Mouse (Mus musculus): ENCODE data around the gene Abca6.
A peak's percentile ranks its signal among the peaks of the same experiment; 100 is the strongest.

Gene Abca6

DNA sequence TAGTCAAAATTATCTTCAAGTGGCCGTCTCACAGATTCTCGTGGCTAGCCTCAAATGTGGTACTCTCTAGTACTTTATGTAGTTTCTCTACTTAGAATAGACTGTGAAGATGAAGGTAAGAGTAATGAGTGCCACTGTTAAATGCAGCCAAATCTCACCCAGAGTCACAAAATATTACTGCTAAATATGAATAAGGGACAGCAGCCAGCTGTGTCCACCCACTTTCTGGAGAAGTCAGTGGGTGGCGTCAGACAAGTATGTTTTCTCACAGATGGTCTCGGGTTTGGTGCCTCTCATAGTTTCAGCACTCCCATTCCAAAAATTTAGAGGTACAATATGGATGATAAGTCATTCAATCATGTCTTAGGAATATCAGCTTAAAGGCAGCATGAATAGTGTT, 56.3 kb downstream of the Abca6 start:
- DNase-seq: peak; percentile 25

DNA sequence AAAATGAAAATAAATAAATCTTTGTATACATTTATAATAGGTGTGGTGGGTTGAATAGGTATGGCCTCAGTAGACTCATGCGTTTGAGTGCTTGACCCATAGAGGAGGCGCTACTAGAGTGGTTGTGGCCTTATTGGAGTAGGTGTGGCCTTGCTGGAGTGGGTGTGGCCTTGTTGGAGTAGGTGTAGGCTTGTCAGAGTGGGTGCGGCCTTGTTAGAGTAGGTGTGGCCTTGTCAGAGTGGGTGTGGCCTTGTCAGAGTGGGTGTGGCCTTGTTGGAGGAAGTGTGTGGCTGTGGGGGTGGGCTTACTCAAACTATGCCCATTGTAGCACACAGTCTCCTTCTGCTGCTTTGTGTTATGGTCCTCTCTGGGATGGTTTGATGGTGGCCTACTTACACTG, 80.4 kb downstream of the Abca6 start:
- DNase-seq: no peak

DNA sequence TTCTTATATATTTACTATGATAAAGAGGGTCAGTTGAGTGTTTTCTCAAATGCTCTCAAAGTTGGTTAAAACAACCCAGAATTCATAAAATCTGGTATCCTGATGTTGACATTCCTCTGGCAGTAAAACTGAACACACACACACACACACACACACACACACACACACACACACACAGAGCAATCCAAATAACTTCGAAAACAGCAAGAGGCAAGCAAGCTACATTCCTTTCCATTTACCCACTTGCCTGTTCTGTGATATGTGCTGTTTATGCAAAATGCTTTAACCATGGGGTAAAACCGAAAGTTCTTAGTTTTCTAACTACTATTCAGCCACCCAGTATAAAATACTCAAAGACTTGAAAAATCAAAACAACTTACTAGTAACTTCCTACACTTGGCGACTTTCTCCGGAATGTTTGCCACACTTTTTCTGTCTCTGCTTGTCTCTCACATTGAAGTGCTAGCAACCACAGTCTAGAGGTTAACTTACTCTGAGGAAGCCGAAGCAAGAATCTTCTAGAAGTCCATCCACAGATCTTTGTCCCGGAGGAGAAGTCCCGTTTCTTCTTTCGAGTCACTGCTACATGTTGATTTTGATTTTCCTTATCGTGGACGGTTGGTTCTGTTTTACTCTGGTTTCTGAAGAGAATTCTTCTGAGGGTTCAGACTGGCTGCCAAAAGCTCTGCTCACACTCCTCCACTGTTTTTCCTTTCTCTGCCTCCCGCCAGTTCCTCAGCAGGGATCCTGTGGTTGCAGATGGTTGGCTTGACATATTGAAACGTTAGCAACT, 83.9 kb downstream of the Abca6 start, which contains the start of gene Abca9:
Gene Abca9 (minus strand): TSS at position 738 of the 793 bp plus-strand sequence.
- DNase-seq: peak; percentile 46

DNA sequence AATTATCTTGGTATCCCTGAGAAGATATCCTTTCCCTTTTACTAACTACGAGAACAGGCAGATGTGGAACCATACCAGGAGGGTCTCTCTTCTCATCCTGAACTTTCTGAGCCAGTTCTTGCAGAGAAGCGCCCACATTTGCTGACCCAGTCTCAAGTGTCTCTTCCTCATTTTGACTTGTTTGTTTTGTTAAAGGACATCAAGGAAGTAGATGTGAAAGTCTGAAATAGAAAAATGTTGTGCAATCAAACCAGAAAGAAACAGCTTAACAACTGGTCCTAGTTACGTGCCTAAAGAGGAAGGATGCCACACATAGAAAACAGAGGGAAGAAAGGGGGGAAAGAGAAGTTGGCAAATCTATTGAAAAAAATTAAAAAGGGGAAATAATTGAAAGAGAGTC, 85.8 kb downstream of the Abca6 start:
- DNase-seq: peak; percentile 44

DNA sequence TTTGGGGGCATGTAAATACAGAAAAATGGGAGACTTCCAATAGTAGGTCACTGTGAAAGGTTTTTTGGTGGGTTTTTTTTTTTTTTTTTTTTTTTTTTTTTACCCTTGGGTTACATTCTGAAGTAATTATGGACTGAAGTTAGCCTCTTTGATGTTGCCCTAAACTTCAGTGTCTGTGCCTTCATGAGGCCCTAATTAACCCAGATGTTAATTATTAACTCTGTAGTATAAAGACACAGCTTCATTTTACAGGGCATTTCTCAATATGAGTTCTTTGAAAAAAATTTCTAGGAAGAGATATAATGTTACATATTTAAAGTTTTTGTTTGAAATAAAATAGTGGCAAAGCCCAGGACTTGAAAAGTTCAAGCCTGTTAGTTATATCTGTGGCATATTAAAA, 86.2 kb downstream of the Abca6 start:
- no peak for DNase-seq

DNA sequence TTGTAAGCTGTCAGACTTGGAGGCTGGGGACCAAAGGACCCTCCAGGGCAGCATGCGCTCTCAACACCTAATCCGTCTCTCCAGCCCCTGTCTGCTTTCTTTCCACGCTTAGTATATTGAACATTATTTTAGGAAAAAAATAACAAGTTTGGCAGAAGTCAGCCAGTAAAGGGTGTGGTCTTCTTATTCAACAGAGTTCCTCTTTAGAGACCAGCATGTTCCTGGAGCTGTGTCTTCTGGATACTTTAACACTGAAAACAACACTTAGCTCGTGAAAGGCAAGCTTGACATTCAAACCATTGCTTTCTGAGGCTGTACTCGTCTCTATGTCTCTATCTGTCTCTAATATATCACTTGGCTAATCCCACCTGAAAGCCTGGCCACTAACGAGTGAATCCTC, 94.5 kb downstream of the Abca6 start:
- DNase-seq: no peak

DNA sequence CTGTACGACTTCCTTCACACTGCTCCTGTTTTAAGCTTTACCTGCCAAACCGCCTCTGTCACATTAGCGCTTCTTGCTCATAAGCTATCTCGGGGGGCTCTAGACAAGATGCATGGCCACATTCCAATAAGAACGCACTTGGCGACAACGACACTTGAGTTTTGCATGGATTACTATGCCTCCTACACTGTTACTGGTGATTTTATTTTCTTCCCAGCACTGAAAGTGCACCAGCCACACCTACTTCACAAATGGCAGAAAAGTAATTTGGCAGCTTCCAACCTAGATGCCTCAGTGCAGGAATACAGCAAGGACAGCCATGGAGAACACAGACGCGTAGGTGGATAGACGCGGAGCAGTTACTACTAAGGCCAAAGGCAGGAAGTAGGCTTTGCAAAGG, 95.6 kb downstream of the Abca6 start:
- peak; percentile 21 for DNase-seq

DNA sequence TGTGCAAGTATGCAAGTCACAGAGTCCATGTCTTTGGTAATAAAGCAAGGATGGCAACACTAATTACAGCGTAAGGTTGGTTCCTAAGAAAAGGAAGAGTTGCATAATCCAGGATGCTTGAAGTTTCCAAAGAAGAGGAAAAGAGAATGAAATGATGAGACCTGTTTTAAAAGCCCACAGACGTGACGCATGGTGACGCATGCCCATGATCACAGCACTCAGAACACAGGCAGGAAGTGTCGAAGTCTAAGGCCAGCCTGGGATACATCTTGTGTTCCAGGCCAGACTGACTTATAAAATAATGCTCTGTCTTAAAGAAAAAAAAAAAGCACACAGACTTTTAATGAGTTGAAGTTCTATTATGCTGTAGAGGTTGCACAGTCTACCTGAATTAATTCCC, 103.9 kb downstream of the Abca6 start:
- DNase-seq: no peak

DNA sequence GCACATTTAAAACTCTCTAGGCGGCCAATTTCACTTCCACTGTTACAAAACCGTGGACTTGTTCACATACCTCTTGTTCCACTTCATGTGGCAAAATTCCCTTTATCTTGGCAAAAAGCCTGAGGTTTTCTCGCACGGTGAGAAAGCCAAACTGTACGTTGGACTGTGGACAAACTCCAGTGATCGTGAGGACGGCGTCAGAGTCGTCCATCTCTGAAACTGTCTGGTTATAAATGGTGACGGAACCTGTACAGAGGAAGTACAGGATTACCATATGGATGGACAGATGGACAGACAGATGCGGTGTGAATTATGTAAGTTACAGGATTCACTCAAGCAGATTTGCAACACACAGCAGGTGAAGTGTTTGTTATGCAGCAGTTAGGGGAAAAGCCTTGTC, 106.2 kb downstream of the Abca6 start:
- peak; percentile 8 for DNase-seq

DNA sequence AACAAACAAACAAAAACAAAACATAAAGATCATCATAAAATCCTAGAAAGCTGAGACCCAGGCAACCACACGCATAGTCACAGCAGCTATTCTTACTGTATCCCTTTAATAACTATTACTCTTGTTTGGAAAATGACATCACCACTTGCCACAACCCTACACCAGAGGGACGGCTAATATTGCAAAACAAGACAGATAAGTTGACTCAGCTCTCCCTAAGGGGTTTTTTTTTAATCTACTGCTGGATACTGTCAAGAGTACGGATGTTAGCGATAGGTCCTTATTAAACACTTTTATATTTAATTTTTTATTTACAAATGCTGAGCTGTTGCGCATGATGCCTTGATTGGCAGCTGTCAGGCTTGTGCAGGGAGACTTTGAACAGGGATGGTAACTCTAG, 120.8 kb downstream of the Abca6 start:
- no peak for DNase-seq
